Mouse (Mus musculus) adipocyte (in vitro differentiated cells): ENCODE results near the gene Prkcz.
A peak's percentile ranks its signal among the peaks of the same experiment; 100 is the strongest.

Experiments used
- DNase-seq: peaks from one replicate; pipeline ENCODE4 v3.0.0-alpha.2; 2016; ENCODE audit warnings: low spot score

Prkcz gene

GRCm38 (mm10) chr4:155220213-155221100, 140.7 kb downstream of the Prkcz start:
- DNase-seq, result no peak

GRCm38 (mm10) chr4:155219271-155220212, 141.6 kb downstream of the Prkcz start:
- DNase-seq, result peak; percentile 29

- no peak for DNase-seq
These were observed 142.9 kb downstream of the Prkcz start for GRCm38 (mm10) chr4:155218104-155218732.

- DNase-seq, result peak; percentile 65
These were observed 143.7 kb downstream of the Prkcz start for GRCm38 (mm10) chr4:155217241-155218103.

DNA sequence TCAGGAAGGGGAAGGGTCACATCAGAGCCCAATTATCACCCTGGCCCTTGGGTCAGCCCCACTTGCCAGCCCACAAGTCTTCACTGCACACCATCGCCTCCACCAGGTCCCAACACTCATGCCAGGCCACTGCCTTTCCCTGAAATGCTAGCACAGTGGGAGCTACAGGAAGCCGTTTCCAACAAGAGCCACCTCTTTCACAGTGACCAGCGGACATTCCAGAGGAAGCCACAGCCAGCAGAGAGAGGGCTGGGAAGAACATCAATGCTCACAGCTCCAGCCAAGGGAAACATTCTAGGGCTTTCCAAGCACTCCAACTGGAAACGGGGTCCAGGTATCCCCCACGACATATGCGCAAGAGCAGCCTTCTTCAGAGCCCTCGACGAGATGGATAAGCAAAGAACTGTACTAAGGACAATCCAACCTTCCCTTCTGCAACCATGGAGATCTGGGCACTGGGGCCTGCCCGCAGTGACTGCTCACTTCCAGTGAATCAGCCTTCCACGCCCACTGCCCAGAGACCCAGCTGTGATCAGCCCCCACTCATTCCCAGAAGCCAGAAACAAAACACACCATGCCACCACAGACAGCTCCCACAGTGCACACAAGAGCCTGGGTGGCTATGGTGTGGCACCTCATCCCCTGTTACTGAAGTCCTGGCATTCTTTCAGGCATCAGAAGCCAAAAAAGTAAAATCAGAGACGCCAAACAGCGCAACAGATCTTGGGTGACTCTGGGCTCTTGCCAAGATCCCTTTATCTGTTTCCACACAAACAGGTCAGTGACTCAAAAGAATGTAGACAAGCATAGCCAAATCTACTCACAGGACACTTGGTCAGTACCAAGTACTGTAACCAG, 145.2 kb downstream of the Prkcz start:
- no peak for DNase-seq

GRCm38 (mm10) chr4:155215203-155215602, 146.0 kb downstream of the Prkcz start:
- no peak for DNase-seq

GRCm38 (mm10) chr4:155214793-155215192, 146.4 kb downstream of the Prkcz start:
- no peak for DNase-seq

DNA sequence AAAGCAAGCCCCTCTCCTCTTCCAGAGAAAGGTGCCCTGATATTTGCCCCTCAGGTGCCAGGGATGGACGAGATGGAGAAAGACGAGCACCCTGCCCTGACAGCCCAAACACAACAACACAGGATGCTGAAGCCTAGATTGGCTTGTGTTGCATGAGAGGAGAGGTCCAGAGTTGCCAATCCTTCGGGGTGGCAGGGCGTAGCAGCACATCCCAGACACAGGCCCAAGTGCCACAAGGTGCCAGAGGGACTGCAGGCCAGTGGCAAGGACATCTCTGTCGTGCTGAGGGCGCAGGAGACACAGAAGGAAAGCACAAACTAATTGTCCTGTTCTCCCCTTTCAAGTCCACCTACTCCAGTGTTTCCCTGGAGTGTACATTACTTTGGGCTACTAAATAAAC, 147.0 kb downstream of the Prkcz start:
- no peak for DNase-seq

DNA sequence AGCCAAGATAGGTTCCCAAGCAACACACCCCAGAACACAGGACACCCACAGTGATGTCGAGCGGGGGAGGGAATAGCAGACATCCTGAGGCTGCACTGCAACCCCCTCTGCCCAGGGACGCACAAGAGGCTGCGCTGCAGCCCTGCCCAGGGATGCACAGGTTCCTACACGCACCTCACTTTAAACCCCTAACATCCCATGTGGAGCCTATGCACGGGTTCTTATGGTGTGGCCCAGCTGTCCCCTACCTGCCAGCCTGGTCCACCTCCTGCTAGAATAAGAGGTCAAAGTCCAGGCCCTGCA, 147.5 kb downstream of the Prkcz start:
- no peak for DNase-seq

GRCm38 (mm10) chr4:155213052-155213751, 148.0 kb downstream of the Prkcz start:
- no peak for DNase-seq
